Mouse (Mus musculus): ENCODE measurements around the gene Map3k4.

The Map3k4 gene
- long read RNA-seq, experiment 1, full-length matches to known transcripts = 8 of 12 reads
- long read RNA-seq, experiment 1, partial matches to known transcripts = 4 of 12 reads
- long read RNA-seq, experiment 1, other reads (novel, unspliced or antisense) = 0 of 12 reads
- long read RNA-seq, experiment 2, transcript Map3k4-207 (2 exons, 3,813 nt) = major isoform, 12 of 16 reads
- long read RNA-seq, experiment 2, partial matches to known transcripts = 2 of 16 reads
- long read RNA-seq, experiment 2, other reads (novel, unspliced or antisense) = 1 of 16 reads

DNA sequence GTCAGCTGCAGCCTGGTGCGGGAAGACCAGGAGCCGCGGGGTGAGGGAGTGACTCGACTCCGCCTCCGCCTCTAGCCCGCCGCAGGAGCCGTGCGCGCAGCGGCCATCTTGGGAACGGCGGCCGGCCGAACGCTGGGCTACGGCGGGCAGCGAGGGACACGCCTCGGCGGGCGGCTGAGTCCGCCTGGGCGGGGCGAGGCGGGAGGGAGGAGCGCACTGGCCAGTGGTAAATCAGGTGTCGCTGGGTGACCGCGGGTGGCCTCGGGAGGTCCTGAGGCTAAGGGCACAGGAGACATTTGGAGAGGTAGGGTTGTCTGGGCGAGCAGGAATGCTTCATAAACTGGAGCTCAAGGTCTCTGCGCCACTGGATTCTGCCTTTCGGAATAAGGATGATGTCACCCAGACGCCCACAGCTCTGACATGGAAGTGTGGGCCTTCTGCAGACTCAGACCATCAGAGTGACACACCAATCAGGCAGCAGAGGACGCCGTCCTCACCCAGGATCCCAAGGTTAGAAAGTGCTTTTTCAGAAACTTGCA, at the start of gene Map3k4:
TSS of gene Map3k4 (minus strand) at position 134 of the 539 bp plus-strand sequence.
- intact Hi-C loops (cut with DNase I) = loop anchor here (5.0 kb wide), 1 partner anchor 54 kb away; no protein-coding TSS in a partner anchor

DNA sequence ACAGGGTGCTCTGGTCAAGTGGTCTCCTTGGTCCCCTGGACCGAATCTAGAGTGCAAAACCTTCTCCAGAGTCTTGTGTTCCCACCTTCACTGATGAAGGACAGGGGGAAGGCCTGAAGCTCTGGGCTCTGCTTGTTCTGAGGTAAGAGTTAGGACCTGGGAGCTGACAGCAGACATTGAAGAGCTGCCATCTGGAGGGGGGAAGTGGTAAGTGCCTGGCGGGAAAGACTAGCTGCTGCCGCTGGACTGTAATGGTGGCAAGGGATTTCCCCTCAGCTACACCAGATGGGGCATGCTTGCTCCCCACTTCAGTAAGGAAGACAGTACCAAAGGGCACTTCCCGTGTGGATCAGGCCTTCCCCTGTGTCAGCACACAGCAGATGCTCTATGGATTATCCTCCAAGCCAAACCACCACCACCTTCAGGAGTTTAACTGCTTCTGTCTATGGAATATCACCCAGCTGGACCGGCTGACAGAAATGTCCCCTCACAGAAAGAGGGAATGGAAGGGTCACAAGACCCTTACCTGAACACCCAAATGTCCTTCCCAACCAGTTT, 48.9 kb upstream of the Map3k4 start:
- intact Hi-C loops (cut with DNase I) = loop anchor here (5.0 kb wide), 1 partner anchor 100 kb away; no protein-coding TSS in a partner anchor

DNA sequence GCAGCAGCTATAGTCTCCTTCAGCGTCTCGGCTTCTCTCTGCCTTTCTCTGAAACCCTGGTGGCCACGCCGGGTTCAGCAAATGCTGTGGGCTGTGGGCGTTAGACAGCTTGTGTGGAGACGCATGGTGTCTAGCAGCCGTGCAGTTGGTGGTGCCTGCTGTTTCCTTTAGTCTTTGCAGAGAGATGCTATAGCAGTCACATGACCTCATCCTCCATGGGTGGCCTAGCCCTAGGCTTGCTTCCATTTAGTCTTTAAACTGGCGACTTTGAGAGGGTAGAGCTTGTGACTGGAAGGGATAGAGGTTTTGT, 45.8 kb upstream of the Map3k4 start:
- intact Hi-C loops (cut with DNase I) = loop anchor here (5.0 kb wide), 1 partner anchor 87 kb away; no protein-coding TSS in a partner anchor

DNA sequence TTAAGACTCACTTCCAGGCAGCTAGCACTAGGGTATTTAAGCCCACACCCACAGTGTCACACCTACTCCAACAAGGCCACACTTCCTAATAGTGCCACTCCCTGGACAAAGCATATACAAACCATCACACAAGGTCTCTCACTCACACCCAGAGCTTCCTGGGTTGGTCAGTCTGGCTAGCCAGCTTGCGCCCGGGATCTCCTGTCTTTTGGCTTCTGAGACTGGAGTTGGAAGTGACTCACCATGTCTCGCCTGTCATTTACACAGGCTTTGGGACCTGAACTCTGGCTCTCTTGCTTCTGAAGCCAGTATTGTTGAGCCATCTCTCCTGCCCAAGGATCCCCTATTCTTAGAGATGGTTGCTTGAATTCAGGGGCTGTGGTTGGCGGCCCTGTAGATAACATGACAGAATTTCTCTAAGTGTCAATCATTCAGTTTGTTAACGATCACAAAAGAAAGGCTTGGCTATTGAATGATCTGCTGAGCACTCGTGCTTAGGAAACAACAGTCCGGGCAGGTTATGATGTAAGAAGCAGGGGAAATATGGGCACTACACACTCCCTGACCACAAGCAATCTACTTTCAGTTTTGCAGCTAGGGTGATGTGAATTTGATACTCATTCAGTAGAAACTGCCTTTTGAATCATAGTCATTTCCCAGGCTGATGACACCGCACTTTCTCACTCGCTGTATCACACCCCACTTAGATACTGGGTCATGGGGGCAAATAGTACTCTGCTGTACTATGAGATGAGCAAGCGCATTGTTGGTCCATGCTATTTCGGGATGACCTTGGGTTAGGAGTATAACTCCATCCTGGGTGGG, 45.2 kb upstream of the Map3k4 start:
- intact Hi-C loops (cut with DNase I) = loop anchor here (5.0 kb wide), 1 partner anchor 87 kb away; no protein-coding TSS in a partner anchor

DNA sequence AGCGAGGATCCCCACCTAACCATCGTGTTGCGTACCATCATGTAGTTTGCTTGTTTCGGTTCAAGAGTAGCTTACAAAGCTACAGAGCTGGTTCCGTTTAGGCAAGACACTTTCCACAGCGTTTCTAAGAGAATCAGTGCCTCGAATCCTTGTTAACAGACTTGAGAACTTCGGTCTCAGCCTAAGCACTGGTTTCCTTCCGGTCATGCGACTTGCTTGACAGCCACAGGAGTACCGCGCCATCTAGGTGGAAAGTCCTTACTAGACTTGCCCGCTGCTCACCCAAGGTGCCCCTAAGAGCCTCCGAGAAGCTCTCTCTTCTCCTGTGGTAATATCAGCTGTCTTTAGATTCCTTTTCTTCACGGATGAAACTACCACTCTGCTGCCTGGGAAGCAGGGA, 41.3 kb upstream of the Map3k4 start:
- intact Hi-C loops (cut with DNase I) = loop anchor here (5.0 kb wide), 1 partner anchor 83 kb away; no protein-coding TSS in a partner anchor

DNA sequence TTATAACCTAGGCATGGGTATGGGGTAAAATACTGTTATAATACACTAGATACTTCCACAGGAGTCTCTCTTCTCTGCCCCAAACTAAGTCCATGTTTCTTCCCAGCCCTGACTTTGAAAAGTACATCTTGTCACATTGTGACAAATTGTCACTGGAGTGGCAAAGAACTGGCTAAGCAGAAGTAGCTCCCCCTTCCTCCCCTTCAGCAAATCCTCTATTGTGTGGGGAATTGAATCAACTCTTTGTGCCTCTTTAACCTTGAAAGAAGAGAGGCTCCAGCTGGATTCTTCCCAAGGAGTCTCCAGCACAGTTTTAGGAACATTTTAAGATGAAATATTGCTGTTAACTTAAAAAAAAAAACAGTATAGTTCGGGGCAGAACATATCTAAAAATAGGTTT, 34.2 kb upstream of the Map3k4 start:
- intact Hi-C loops (cut with DNase I) = no loop called here

DNA sequence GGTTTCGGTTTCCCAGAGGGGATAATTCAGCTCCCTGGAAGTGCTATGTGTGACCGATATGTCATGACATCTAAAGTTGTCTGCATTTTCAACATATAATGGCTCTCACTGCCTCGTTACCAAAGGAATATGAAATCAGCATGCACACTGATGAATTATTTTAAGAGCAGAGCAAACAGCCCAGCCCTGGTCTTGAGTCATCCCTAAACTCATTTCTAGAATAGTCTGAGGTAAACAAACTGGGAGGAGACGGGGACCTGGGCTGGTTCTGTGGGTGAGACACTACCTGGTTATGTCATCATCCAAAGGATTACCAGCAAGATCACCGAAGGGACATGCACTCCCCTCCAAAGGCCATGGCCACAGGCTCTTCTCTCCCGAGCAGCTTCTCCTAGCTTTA, 33.0 kb upstream of the Map3k4 start:
- intact Hi-C loops (cut with DNase I) = no loop called here

DNA sequence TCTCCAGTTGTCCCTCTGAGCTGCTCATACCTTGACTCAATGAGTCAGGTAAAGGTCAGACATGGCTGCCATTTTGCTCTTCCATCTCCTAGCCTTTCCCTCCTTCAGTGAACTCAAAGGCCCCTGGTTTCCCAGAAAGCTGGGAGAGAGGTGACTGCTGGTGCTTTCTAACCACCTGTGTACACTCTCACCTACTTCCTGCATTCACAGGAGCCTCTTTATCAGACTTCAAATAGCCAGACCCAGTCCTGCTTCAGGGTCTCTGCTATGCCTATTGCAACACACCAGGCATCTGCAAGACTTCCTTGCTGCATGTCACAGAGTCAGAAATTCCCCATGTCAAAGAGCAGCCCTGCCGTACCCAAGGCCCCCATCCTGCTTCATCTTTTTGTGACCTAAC, 28.9 kb upstream of the Map3k4 start:
- intact Hi-C loops (cut with DNase I) = no loop called here

DNA sequence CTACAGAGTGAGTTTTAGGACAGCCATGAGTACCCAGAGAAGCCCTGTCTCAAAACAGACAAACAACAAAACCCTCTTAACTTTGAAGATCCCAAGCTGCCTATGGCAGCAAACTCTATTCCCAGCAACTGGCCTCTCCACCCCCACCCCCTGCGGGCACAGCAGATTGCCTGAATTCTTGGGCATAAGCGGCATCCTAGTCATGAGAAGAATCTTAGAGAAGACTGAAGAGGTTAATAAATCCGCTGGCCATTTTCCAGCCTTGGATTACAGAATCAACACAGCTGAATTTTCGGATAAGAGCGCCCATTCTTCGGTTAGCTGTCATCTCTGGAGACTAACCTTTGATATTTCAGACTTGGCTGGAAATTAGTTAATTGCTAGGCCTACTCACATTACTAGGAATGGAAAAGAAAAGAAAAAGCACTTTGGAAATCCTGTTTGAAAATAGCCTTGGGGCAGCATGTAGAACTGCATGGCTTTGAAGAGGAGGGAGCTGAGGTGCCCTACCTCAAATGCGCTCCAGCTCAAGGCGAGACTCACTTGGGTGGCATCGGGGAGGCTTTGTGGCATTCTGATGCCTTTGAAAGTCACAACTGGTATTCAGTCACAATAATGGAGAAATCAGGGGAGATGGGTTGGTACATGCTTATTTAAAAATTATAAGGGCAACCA, 25.2 kb upstream of the Map3k4 start:
- intact Hi-C loops (cut with DNase I) = no loop called here

DNA sequence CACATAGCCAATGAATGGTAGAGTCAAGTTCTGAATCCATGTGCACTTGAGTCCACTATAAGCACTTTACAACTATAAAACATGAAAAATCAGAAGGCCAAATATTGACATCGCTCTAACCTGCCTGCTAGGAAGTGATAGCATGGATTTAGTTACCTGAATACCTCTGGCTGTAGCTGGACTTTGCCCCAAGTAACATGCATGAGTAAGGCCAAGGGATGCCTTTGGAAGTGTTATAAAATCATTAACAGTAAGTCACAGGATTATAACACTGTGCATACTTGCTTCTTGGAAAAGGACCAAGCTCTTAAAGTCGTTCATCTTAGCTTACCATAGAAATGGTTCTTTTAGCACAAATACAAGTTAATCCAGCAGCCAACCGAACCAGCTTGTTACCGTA, 18.6 kb upstream of the Map3k4 start:
- intact Hi-C loops (cut with DNase I) = no loop called here

DNA sequence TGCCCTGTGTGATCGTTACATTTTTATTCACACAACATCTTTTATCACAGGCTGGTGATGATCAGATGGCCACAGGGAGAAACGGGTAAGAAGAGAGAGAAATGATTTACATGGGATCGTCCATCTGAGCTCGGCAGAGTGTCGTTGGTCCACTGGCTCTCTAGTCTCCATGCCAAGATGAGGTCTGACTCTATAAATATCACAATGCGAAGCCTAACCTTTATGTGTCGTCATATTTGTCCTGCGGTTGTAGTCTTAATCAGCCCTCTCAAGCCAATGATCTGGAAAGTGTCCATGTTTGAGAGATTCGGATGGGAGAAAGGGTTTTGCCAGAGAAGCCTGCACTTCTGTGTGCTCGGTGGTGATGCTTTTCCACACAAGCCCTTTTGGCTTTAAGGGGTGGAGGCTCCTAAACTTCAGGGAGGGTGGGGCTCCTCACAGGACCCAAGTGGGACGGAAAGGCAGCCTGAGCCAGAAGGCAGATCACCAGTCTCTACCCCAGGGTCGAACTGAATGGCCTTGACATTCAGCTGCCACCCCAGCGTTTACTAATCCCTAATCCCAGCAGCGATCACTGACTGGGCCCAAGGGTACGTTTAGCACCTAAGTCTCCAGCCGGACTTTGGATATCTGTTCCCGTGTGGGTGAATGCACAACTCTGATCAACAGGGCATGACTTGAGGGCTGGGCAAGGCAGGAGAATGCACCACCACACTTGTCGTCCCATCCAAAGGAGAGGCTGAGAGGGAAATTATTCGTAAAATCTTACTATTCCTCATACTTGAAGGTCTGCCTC, 17.7 kb upstream of the Map3k4 start:
- intact Hi-C loops (cut with DNase I) = no loop called here

DNA sequence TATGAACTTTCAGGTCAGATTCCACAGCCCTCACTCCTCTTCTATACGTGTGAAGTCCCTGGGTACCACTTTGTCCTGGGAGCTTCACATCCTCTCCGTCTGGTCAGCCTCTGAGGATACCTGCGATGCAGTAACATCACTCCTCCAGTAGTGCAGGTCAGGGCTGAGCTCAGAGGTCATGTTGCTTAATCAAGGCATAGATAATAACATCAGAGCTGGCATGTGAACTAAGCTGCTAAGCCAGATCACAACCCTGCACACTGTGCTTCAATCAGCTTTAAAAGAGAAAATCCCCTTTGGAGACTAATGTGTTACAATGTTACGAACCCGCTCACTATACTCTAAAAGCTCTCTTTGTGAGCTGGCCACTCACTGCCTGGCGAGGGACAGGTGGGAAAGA, 16.5 kb upstream of the Map3k4 start:
- intact Hi-C loops (cut with DNase I) = no loop called here

DNA sequence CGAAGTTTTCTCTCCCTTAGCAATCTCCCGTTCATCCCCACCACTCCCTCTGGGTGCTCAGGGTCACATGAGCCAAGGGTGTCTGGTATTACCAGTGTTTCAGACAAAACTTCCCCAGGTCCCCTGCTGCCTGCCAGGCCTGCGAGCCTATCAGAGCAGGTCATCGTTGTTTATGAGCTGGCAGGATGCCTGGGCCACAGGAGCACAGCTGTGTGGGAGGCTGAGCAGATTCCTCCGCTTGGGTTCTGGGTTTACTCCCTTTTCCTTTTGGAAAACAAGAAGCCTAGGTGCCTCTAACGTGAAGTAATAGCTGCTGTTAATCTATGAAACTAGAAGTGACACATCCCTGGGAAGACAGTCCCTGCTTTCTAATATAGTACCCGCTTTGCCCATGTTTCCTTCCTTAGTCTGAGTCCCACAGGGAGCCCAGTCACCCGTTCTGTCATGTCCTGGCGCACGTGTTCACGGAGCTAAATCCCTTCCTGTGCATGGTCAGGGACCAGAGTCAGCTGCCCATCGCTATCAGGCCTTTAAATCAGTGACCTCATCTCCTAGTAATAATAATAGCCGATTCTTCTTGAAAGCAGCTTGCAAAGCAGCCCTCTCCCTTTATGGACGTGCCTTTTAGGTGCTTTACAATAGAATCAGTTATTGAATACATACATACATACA, 9.4 kb upstream of the Map3k4 start:
- intact Hi-C loops (cut with DNase I) = no loop called here

DNA sequence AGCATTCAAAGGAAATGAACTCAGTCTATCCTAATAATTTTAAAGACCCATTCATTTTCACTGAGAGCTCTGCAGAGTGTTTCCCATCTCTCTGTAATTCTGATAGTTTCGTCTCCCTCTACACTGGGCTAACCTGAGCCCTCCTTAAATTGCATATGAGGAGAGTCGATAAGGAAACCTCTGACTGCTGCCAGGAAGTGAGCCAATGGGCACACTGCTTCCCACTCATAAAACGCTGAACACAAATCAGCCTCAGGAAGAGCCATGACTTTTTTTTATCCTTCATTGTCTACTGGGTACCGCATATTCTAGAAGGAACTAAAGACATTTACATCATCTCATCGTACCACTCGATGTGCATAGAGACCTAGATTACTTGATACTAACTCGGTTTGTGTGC, 1.2 kb upstream of the Map3k4 start:
- intact Hi-C loops (cut with DNase I) = loop anchor here (5.0 kb wide), 1 partner anchor 53 kb away; no protein-coding TSS in a partner anchor

DNA sequence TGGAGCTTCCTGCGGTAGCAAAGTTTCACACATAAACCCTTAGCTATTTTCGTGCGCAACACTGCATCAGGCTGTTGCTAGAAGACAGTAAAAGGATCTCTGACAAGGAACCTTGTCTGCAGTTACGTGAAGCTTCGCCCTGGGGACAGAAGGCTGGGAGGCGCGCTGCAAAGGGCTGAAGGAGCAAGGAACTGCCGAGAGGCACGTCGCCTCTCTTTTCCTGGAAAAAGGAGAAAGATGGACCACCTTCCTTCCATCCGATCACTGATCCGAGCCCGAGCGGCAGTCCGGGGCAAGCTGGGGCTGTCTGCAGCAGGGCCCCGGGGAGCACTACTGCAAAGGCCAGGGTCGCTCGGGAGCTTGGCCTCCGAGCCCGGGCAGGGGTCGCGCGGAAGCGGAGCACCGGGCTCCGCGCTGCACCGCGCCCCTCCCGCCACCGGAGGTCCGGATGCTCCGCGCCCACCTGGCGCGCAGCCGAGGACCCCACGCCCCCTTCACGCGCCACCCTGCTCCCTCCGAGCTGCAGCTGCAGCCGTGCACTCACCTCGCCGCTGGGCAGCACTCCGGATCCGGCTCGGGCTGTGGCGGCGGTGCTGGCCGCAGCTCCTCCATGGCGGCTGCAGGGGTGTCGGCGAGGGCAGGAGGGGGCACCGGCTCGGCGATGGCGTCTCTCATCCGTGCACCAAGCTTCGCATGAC, 493 bp downstream of the Map3k4 start:
- intact Hi-C loops (cut with DNase I) = loop anchor here (5.0 kb wide), 1 partner anchor 54 kb away; no protein-coding TSS in a partner anchor

DNA sequence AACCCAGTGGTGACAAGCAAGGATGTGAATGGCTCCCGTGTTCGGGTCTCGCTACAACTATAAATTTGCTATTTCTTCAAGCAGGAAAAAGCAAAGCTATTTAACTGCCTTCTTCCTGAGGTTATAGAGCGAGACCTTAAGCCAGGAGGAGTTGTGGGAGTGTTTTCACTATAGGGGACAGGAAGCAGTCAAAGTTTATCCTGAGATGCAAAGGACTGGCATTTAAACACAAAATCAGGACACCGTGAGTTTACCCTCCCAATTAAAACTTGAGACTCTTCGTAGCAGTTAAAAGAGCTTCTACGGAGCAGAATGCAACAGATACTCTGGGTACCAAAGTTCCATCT, 1.0 kb downstream of the Map3k4 start:
- intact Hi-C loops (cut with DNase I) = loop anchor here (5.0 kb wide), 1 partner anchor 55 kb away; no protein-coding TSS in a partner anchor

DNA sequence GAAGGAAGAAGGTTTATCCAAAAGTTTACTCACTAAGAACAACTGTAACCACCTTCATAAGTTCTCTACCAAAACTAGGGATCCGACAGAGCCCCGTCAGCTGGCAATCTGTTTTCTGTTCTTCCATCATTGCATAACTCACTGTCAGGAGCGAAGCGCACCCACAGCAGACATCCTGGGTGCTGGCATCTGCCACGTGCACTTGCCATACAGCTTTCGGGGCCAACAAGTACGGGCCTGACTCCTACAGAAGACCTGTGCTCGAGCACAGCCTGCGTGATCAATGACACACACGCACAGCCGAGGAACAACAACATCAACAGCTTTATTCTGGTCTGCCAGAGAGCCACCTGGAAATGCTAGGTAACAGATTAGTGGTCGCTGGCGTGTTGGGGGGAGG, 2.3 kb downstream of the Map3k4 start:
- intact Hi-C loops (cut with DNase I) = loop anchor here (5.0 kb wide), 1 partner anchor 56 kb away; no protein-coding TSS in a partner anchor

DNA sequence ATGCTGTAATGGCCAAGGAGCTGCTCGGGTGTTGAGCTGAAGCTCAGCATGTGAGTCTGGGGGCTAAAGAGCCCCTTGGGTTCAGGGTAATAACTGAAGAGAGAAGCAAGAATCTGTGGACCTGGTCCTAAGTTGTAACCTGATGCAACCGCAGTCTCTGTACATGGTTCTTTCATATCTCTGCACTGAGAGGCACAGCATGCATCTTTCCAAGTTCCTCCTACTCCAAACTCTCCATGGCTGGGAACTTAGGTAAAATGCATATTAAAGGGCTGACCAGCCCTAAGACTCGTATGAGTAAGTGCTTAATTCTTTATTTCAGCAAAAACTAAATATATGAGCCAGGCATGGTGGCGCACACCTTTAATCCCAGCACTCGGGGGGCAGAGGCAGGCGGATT, 6.3 kb downstream of the Map3k4 start:
- intact Hi-C loops (cut with DNase I) = loop anchor here (5.0 kb wide), 1 partner anchor 45 kb away; no protein-coding TSS in a partner anchor

DNA sequence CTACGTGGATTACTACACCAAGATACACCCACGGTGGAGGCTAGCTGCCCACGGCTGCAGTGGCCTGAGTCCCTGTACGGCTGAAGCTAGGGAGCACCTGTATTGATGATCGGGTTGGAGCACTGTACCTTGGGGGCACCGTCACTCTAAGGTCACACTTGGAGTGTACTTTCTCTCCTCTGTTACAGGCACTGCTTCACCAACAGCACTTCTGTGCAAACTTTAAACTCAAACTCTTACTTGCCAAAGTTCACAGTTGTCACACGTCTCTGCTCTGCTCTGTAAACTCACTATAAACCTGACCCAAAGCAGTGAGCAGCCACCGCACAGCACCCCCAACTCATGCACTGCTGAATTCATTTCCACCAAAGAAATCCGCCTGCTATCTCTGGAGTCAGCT, 9.1 kb downstream of the Map3k4 start:
- intact Hi-C loops (cut with DNase I) = no loop called here

Measured in adrenal gland (tissue).